Mouse (Mus musculus) lung, adult 2 months (tissue): ENCODE measurements around the gene Bloc1s1. TPM values are rescaled to one million over a fixed set of nuclear protein-coding genes. Genes with fewer than 3 reads are reported as not detected.

Source experiments
- DNase-seq: peaks from one replicate; pipeline ENCODE4 v3.0.0; 2022
- H3K4me1 ChIP-seq: fragments of 200-500 bp; 2 replicates; pipeline ENCODE4 v1.6.1; 2011; ENCODE audit warnings: low read length; ENCODE audit not compliant: control insufficient read depth, insufficient read depth
- H3K4me3 ChIP-seq: fragments of 200-500 bp; replicated peaks from 2 replicates; pipeline ENCODE3; 2011; ENCODE audit warnings: low read depth, mild to moderate bottlenecking, control low read depth, low read length; ENCODE audit errors: extremely low read depth
- CTCF ChIP-seq: fragments of 200-500 bp; IDR thresholded peaks from 2 replicates; pipeline ENCODE4 v1.5.1; 2011; ENCODE audit warnings: mild to moderate bottlenecking, low read length, control low read depth; ENCODE audit not compliant: insufficient read depth
- POLR2A ChIP-seq: fragments of 200-500 bp; IDR thresholded peaks from 2 replicates; pipeline ENCODE4 v1.6.1; 2011; ENCODE audit warnings: low read depth, mild to moderate bottlenecking, control low read depth, low read length, borderline replicate concordance; ENCODE audit errors: extremely low read depth
- WGBS: fragments of 180-500 bp; shearing (Covaris S2); methylation state at CpG from one replicate; pipeline ENCODE4 v1.1.7; 2018; 5-methylcytosine and 5-hydroxymethylcytosine counted together
- polyA plus RNA-seq: library from polyadenylated mRNA; depleted of rRNA; stranded (reverse); fragments of >200 nt; gene quantifications from 2 replicates; pipeline ENCODE4 v1.2.3, GENCODE M21; 2012; rRNA removed

Gene Bloc1s1
- polyA plus RNA-seq, 1 experiment: 171 TPM

DNA sequence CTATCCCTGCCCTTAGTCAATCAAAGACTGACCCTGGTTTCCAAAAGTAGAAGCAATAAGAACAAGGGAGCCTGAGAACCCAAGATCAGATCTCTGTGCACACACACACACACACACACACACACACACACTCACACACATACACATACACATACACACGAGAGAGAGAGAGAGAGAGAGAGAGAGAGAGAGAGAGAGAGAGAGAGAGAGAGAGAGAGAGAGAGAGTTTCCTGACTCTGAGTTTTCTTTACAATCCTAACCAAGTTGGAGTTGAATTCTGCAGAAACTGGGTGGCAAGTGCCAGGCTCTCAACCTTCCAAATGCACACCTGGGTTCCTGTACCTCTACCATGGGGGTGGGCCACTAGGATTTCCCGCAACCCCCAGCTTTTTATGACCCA lies 34.0 kb downstream of the Bloc1s1 start:
- no peak for DNase-seq
- TF ChIP-seq CTCF (no peak), POLR2A (no peak)
- peaks cover 6% of the 10 kb centered on the region; the same call in 1 of the 2 replicates for H3K4me1 ChIP-seq
- no peak overlapping the region for H3K4me3 ChIP-seq
- WGBS: 54% methylated on average over 2 of the region's 2 CpGs

DNA sequence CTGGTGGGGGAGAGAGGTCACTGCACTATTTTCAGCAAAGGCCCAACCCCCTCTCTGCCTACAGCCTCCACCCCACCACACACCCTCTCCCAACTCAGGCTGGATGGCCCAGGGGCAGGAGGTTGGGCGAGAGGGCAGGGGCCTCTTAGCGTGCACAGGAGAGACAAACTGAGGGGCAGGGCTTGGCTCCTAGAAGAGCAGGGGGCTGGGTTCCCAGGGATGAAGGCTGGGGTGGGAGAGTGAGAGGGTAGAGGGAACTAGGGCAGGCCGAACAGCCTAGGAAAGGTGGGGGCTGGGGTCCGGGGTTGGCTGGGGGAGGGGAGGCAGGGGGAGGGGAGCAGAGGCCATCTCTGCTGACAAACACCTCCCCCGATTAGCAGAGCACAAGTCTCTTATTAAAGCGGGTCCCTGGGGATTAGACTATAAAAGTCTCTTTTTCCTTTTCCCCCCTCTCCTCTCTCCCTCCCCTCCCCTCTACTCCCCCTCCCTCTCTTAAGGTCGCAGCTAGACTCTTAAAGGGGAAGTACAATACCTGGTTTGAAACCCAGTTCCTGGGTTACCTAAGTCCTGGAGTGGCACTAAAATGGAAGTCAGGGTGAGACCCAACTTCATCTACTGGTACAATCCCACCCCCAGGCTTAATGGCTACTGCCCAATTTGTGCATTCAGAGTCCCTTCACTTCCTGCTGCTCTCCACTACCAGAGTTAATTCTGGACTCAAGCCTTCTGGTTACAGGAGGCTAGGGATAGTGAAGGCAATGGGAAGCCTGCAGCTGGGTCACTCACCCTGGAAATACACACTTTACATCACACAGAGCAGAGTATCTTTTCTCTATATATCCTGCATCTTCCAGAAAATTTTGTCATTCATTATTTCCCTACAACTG lies 34.7 kb downstream of the Bloc1s1 start:
- 19% methylated on average over 7 of the region's 7 CpGs for WGBS
- no peak overlapping the region for H3K4me3 ChIP-seq
- H3K4me1 ChIP-seq: peaks cover 6% of the 10 kb centered on the region; the same call in 1 of the 2 replicates
- no peak for TF ChIP-seq POLR2A
- TF ChIP-seq CTCF: no peak
- no peak for DNase-seq

DNA sequence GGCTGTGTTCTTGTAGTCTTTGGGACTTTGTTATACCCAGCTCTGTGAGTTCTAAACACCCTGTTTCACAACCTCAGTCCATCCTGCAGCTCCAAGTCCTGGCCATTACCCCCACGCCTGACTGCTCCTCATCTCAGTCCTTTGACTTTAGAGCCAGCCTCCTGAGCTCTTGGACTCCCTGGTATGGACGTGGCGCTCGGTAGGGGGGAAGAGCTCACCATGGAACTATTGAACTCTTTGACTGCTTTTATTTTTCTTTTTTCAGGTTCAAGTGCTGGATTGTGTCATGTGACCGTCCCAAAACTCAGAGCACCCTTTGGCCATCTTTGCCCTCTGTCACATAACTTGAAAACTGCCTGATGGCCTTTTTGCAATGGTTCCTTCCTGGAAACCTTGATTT lies 41.8 kb downstream of the Bloc1s1 start:
- no peaks in the 10 kb centered on the region for H3K4me1 ChIP-seq
- no peak for DNase-seq
- 86% methylated on average over 5 of the region's 5 CpGs for WGBS

DNA sequence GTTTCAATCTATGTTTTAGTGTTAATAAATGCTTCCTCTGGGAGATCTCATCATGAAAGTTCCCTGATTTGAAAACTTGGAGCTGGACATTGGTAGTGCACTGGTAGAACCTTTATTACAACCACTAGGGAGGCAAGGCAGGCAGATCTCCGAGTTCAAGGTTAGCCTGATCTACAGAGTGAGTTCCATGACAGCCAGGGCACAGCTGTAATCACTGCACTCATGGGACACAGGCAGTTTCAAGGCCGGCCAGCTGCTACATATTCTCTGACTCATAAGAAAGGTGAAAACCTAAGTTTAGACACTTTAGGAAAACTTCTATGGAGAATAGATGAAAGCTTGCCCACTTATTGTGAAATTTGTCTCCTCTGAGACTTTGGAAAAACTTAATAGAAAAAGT lies 45.0 kb downstream of the Bloc1s1 start:
- Histone ChIP-seq H3K4me3 (no peak overlapping the region), H3K4me1 (no peaks in the 10 kb centered on the region)
- TF ChIP-seq CTCF (no peak), POLR2A (no peak)
- DNase-seq: no peak
- 76% methylated on average over 2 of the region's 2 CpGs for WGBS

More for the DNA sequence above, 41.8 kb downstream of the Bloc1s1 start:
- TF ChIP-seq POLR2A (no peak), CTCF (no peak)
- H3K4me3 ChIP-seq: no peak overlapping the region

DNA sequence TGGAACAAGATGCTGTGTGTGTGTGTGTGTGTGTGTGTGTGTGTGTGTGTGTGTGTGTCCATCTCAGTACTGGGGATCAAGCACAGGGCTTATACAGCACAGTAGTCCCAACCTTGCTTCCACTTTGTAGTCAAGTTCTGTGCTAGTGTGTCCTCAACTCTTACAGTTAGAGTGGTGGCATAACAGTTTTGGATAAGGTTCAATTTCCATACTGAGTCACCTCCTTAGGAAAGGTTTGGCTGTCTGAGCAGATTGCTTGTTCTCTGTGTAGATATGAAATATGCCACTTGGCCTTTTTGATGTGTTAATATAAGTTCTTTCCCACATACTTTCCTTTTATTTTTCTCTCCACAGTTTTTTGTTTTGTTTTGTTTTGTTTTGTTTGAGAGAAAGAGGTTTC lies 45.5 kb downstream of the Bloc1s1 start:
- Histone ChIP-seq H3K4me1 (no peaks in the 10 kb centered on the region), H3K4me3 (no peak overlapping the region)
- TF ChIP-seq CTCF (no peak), POLR2A (no peak)
- no peak for DNase-seq

DNA sequence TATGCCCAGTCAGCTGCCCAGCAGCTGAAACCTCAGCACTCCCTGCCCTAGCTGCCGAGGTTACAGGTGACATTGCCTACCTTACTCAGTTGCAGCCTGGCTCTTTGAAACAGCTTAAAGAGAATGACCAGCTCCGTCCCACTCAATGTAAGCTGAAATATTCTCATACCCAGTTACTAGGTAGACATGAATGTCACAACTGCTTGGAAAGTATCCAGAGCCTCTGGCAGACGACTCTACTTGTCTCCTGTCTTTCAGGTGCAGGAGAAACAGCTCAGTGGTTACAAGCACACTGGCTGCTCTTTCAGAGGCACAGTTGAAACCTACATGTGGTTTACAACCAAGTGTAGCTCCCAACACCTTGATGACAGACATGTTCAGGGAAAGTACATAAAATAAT lies 53.5 kb downstream of the Bloc1s1 start:
- no peak for DNase-seq
- 68% methylated on average over 3 of the region's 3 CpGs for WGBS
- H3K4me1 ChIP-seq: no peaks in the 10 kb centered on the region
- TF ChIP-seq POLR2A (no peak), CTCF (no peak)
- no peak overlapping the region for H3K4me3 ChIP-seq

Other genes with a start within 250 kb of the Bloc1s1 start
- 8.9 and 15.3 TPM in 2 replicates for gene Suox, start 250.0 kb downstream of the Bloc1s1 start, polyA plus RNA-seq
- 80.0 and 109 TPM in 2 replicates for gene Rab5b, start 227.8 kb downstream of the Bloc1s1 start, polyA plus RNA-seq
- gene Pmel, start 219.8 kb downstream of the Bloc1s1 start, polyA plus RNA-seq: 0.36 and 0.51 TPM in 2 replicates
- 11.4 and 17.3 TPM in 2 replicates for gene Cdk2, start 219.0 kb downstream of the Bloc1s1 start, polyA plus RNA-seq
- 38.4 and 53.7 TPM in 2 replicates for gene Dgka, start 179.2 kb downstream of the Bloc1s1 start, polyA plus RNA-seq
- 15.9 and 22.4 TPM in 2 replicates for gene Pym1, start 176.1 kb downstream of the Bloc1s1 start, polyA plus RNA-seq
- 10.0 and 10.3 TPM in 2 replicates for gene Mmp19, start 133.1 kb downstream of the Bloc1s1 start, polyA plus RNA-seq
- 14.8 and 22.7 TPM in 2 replicates for gene Dnajc14, start 120.0 kb downstream of the Bloc1s1 start, polyA plus RNA-seq
- gene Tmem198b, start 119.7 kb downstream of the Bloc1s1 start, polyA plus RNA-seq: 18.3 and 20.6 TPM in 2 replicates
- 3.4 and 9.9 TPM in 2 replicates for gene Sarnp, start 106.7 kb downstream of the Bloc1s1 start, polyA plus RNA-seq
- 47.5 and 64.6 TPM in 2 replicates for gene Ormdl2, start 102.4 kb downstream of the Bloc1s1 start, polyA plus RNA-seq
- gene Gdf11, start 32.3 kb downstream of the Bloc1s1 start, polyA plus RNA-seq: 0.45 and 0.99 TPM in 2 replicates
- gene Cd63, start 23.0 kb downstream of the Bloc1s1 start, polyA plus RNA-seq: 110 and 132 TPM in 2 replicates
- 20.1 and 20.3 TPM in 2 replicates for gene Rdh5, start 1.1 kb downstream of the Bloc1s1 start, polyA plus RNA-seq
- gene Itga7, start 9.8 kb upstream of the Bloc1s1 start, polyA plus RNA-seq: 31.5 and 37.6 TPM in 2 replicates
- 0.66 and 0.77 TPM in 2 replicates for gene Mettl7b, start 37.0 kb upstream of the Bloc1s1 start, polyA plus RNA-seq
- not detected in 2 replicates for gene Olfr9, start 65.4 kb upstream of the Bloc1s1 start, polyA plus RNA-seq
- not detected in 2 replicates for gene Olfr763, start 86.8 kb upstream of the Bloc1s1 start, polyA plus RNA-seq
- gene Olfr764-ps1, start 115.9 kb upstream of the Bloc1s1 start, polyA plus RNA-seq: not detected in 2 replicates
- gene Olfr765, start 126.0 kb upstream of the Bloc1s1 start, polyA plus RNA-seq: not detected in 2 replicates
- not detected in 2 replicates for gene Olfr766-ps1, start 144.9 kb upstream of the Bloc1s1 start, polyA plus RNA-seq
- gene Olfr767, start 158.9 kb upstream of the Bloc1s1 start, polyA plus RNA-seq: not detected in 2 replicates
- gene Olfr768, start 175.3 kb upstream of the Bloc1s1 start, polyA plus RNA-seq: not detected in 2 replicates
- gene Olfr769, start 193.8 kb upstream of the Bloc1s1 start, polyA plus RNA-seq: not detected in 2 replicates
- gene Olfr770, start 215.0 kb upstream of the Bloc1s1 start, polyA plus RNA-seq: not detected in 2 replicates
- not detected in 2 replicates for gene Olfr771, start 240.7 kb upstream of the Bloc1s1 start, polyA plus RNA-seq